Mouse (Mus musculus) G1E (cell line): Measurements from ENCODE around the gene Slc22a23. TPM values are rescaled to one million over a fixed set of nuclear protein-coding genes. Genes with fewer than 3 reads are reported as not detected.

Experiments used
- ATAC-seq: 2 replicates; pipeline ENCODE4 v1.8.0; 2016; ENCODE audit warnings: mild to moderate bottlenecking; ENCODE audit not compliant: insufficient number of reproducible peaks, poor library complexity, low FRiP score, severe bottlenecking; ENCODE audit errors: extremely low read depth
- DNase-seq: peaks from one replicate; pipeline ENCODE4 v3.0.0; 2012; ENCODE audit warnings: low spot score
- H3K27me3 ChIP-seq: 2 replicates; pipeline ENCODE4 v1.6.1; 2012; ENCODE audit warnings: mild to moderate bottlenecking, low read length, inconsistent platforms; ENCODE audit not compliant: insufficient read depth
- H3K36me3 ChIP-seq: replicated peaks from 2 replicates; pipeline ENCODE3; 2012; ENCODE audit warnings: mild to moderate bottlenecking, inconsistent platforms
- H3K4me1 ChIP-seq: 2 replicates; pipeline ENCODE4 v1.6.1; 2012; ENCODE audit warnings: low read depth, low read length, inconsistent platforms, mixed read lengths; ENCODE audit not compliant: insufficient read depth
- H3K4me3 ChIP-seq: 2 replicates; pipeline ENCODE4 v1.5.1; 2012; ENCODE audit warnings: low read depth, mild to moderate bottlenecking, inconsistent platforms, low read length, moderate library complexity, mixed read lengths
- H3K9me3 ChIP-seq: replicated peaks from 2 replicates; pipeline ENCODE4 v1.6.1; 2012; ENCODE audit warnings: inconsistent platforms
- CTCF ChIP-seq: IDR thresholded peaks from 2 replicates; pipeline ENCODE4 v1.5.1; 2012; ENCODE audit warnings: low read depth, low read length, inconsistent platforms, mixed read lengths
- GATA1 ChIP-seq: IDR thresholded peaks from 2 replicates; pipeline ENCODE4 v1.6.1; 2012; ENCODE audit warnings: borderline replicate concordance, low read length, inconsistent platforms, mixed read lengths
- GATA2 ChIP-seq: IDR thresholded peaks from 2 replicates; pipeline ENCODE4 v1.6.1; 2012; ENCODE audit warnings: low read depth, low read length, inconsistent platforms, borderline replicate concordance
- POLR2AphosphoS5 ChIP-seq: IDR thresholded peaks from 2 replicates; pipeline ENCODE4 v1.6.1; 2012; ENCODE audit warnings: low read depth, low read length, inconsistent platforms; ENCODE audit not compliant: insufficient replicate concordance
- TAL1 ChIP-seq: conservative IDR thresholded peaks from 2 replicates; pipeline ENCODE4 v1.6.1; 2012; ENCODE audit warnings: low read depth, low read length, inconsistent platforms, mixed read lengths
- polyA plus RNA-seq: library from polyadenylated mRNA; stranded (reverse); fragments of >175 nt; gene quantifications from 2 replicates; pipeline ENCODE4 v1.2.3, GENCODE M21; 2012
- total RNA-seq, 2 experiments: library from RNA; stranded (forward) in 1 of 2; stranded (reverse) in 1 of 2; fragments of 200-1000 nt in 1 of 2; fragments of >200 nt in 1 of 2; fragmentation: Nextera tagmentation in 1 of 2; gene quantifications; 2 replicates each; pipeline ENCODE4 v1.2.3; 2014 to 2017

The Slc22a23 gene
- total and polyA plus RNA-seq, 3 experiments, result 18.0 to 68.0 (median 43.8) TPM

DNA sequence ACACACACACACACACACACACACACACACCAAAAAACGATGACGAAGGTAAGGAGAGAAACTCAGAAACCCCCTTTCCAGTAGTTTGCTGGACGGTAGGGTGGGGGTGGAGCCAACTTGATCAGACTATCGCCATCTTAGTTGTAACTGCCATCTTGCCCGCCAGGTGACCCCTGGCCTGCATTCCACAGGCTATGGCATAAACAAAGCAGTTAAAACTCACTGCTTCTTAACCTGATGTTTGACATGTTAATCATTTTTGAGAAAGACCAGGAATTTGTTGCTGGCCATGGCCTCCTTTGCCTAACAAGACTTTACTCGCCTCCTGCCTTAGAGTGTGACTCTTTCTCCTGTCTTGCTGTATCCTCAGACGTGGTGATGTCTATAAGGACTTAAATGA, 192.3 kb downstream of the Slc22a23 start:
- peaks cover 30% of the 10 kb centered on the region for H3K27me3 ChIP-seq
- no peaks in the 10 kb centered on the region for H3K36me3 ChIP-seq
- H3K9me3 ChIP-seq, result no peaks in the 10 kb centered on the region
- TF ChIP-seq GATA1 (no peak), GATA2 (no peak), TAL1 (no peak), POLR2AphosphoS5 (no peak), CTCF (no peak)
- H3K4me1 ChIP-seq, result peaks cover 32% of the 10 kb centered on the region
- ATAC-seq (no peak), DNase-seq (no peak)
- H3K4me3 ChIP-seq, result no peak overlapping the region

- DNase-seq, result no peak
- ATAC-seq, result no peak
- H3K4me3 ChIP-seq, result no peak overlapping the region
- TF ChIP-seq GATA1 (no peak), CTCF (no peak), POLR2AphosphoS5 (no peak), GATA2 (no peak), TAL1 (no peak)
- H3K27me3 ChIP-seq, result peaks cover 31% of the 10 kb centered on the region
- H3K4me1 ChIP-seq, result peaks cover 32% of the 10 kb centered on the region
- H3K36me3 ChIP-seq, result no peaks in the 10 kb centered on the region
- H3K9me3 ChIP-seq, result no peaks in the 10 kb centered on the region
Measured at GRCm38 (mm10) chr13:34151425-34151824, 193.6 kb downstream of the Slc22a23 start.

DNA sequence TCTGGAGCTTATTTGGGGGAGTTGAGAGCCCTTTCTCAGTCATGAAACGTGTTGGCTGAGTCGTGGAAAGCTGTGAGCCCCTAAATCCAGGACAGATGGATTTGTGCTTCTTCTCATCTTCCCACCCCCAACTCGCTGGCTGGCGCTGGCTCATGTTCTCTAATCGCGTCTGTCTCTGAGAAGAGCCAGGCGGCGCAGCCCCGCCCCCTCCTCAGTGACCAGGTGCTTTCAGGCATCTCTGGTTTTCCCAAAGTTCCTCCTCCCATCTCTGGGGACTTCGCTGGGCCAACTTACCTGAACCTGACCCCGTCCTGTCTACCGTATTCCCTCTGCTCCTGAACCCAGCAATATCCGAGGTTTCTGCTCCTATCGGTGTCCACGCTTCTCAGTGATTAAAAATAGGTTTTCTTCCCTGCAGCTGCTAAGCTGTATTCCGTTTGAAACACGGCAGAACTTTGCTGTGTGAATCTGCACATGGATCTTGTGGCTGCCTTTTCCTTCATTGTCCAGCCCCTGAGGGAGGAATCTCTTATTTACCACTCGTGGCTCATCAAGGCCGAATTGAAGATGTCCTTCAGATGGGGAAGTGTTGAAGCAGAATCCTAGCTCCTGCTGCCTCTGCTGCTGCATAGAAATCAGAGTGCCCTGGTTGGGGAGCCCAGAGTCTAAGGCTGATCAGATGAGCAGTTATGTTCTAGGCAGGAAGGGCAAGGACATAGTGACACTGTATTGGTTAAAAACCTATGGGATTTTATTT, 194.5 kb downstream of the Slc22a23 start:
- no peaks in the 10 kb centered on the region for H3K9me3 ChIP-seq

GRCm38 (mm10) chr13:34149463-34150176, 195.4 kb downstream of the Slc22a23 start:
- peaks cover 20% of the 10 kb centered on the region for H3K4me1 ChIP-seq
- ATAC-seq (no peak), DNase-seq (no peak)
- H3K36me3 ChIP-seq, result no peaks in the 10 kb centered on the region
- no peak overlapping the region for H3K4me3 ChIP-seq
- H3K9me3 ChIP-seq, result no peaks in the 10 kb centered on the region
- H3K27me3 ChIP-seq, result peaks cover 31% of the 10 kb centered on the region
- no peak for TF ChIP-seq GATA1

More for the DNA sequence above, 194.5 kb downstream of the Slc22a23 start:
- TF ChIP-seq CTCF (no peak), GATA1 (no peak), GATA2 (no peak), TAL1 (no peak), POLR2AphosphoS5 (no peak)
- ATAC-seq, result no peak
- no peak for DNase-seq
- H3K4me3 ChIP-seq, result no peak overlapping the region
- H3K4me1 ChIP-seq, result peaks cover 25% of the 10 kb centered on the region
- H3K36me3 ChIP-seq, result no peaks in the 10 kb centered on the region
- H3K27me3 ChIP-seq, result peaks cover 31% of the 10 kb centered on the region

GRCm38 (mm10) chr13:34148767-34149392, 196.1 kb downstream of the Slc22a23 start:
- Histone ChIP-seq H3K27me3 (peaks cover 32% of the 10 kb centered on the region), H3K9me3 (no peaks in the 10 kb centered on the region), H3K36me3 (no peaks in the 10 kb centered on the region), H3K4me1 (peaks cover 21% of the 10 kb centered on the region), H3K4me3 (no peak overlapping the region)
- ATAC-seq, result no peak
- TF ChIP-seq TAL1 (no peak), GATA1 (no peak), GATA2 (no peak), POLR2AphosphoS5 (no peak), CTCF (no peak)
- DNase-seq, result no peak

- TF ChIP-seq GATA2, result no peak
- TF ChIP-seq POLR2AphosphoS5, result no peak
- no peak for TF ChIP-seq CTCF
- no peak for TF ChIP-seq GATA1
- no peak for TF ChIP-seq TAL1
- no peak for ATAC-seq
- peaks cover 38% of the 10 kb centered on the region for H3K27me3 ChIP-seq
Measured at GRCm38 (mm10) chr13:34148181-34148580, 196.8 kb downstream of the Slc22a23 start.

More at GRCm38 (mm10) chr13:34148181-34148580, 196.8 kb downstream of the Slc22a23 start:
- no peak overlapping the region for H3K4me3 ChIP-seq
- no peaks in the 10 kb centered on the region for H3K36me3 ChIP-seq
- no peak for DNase-seq
- H3K4me1 ChIP-seq, result peaks cover 18% of the 10 kb centered on the region
- H3K9me3 ChIP-seq, result no peaks in the 10 kb centered on the region
